Mouse (Mus musculus) G1E (cell line): ENCODE data around the gene Papln.

Experiments used
- CTCF ChIP-seq: IDR thresholded peaks from 2 replicates; pipeline ENCODE4 v1.5.1; 2012; ENCODE audit warnings: low read depth, low read length, inconsistent platforms, mixed read lengths
- GATA1 ChIP-seq: IDR thresholded peaks from 2 replicates; pipeline ENCODE4 v1.6.1; 2012; ENCODE audit warnings: borderline replicate concordance, low read length, inconsistent platforms, mixed read lengths
- POLR2AphosphoS5 ChIP-seq: IDR thresholded peaks from 2 replicates; pipeline ENCODE4 v1.6.1; 2012; ENCODE audit warnings: low read depth, low read length, inconsistent platforms; ENCODE audit not compliant: insufficient replicate concordance
- TAL1 ChIP-seq: conservative IDR thresholded peaks from 2 replicates; pipeline ENCODE4 v1.6.1; 2012; ENCODE audit warnings: low read depth, low read length, inconsistent platforms, mixed read lengths

- TF ChIP-seq POLR2AphosphoS5 (no peak), CTCF (no peak), GATA1 (no peak), TAL1 (no peak)
Observed at GRCm38 (mm10) chr12:83800943-83801342, 37.5 kb downstream of the Papln start.
